35 mouse cellular contexts compared by ENCODE assay signal in genomic region chr2:39048515-39048914, GRCm38 (mm10).
"Had no signal": no experiment of that assay in that cellular context is flagged by ENCODE, and none has a peak within 500 bp of the region (broad histone marks: within the 10 kb centered on the region; RNA-seq: fewer than 3 reads in every experiment).

No protein-coding gene starts in this region.

- H3K27ac ChIP-seq: heart, embryonic 10.5 days; heart, embryonic 13.5 days; heart, embryonic 15.5 days; hindbrain, embryonic 10.5 days; hindbrain, embryonic 12.5 days; hindbrain, embryonic 13.5 days; hindbrain, embryonic 14.5 days; hindbrain, embryonic 15.5 days; hindbrain, postnatal 0 days; intestine, embryonic 15.5 days; kidney, embryonic 15.5 days; kidney, postnatal 0 days; layer of hippocampus, adult 2 months had no signal

- H3K4me2 ChIP-seq: heart, embryonic 11.5 days; heart, embryonic 12.5 days; heart, embryonic 13.5 days; heart, embryonic 15.5 days; hindbrain, embryonic 12.5 days; hindbrain, embryonic 13.5 days; hindbrain, embryonic 14.5 days; hindbrain, embryonic 15.5 days; intestine, embryonic 15.5 days; kidney, embryonic 15.5 days had no signal

- H3K4me3 ChIP-seq: heart, embryonic 10.5 days; heart, embryonic 12.5 days; heart, embryonic 13.5 days; heart, embryonic 15.5 days; hindbrain, embryonic 10.5 days; hindbrain, embryonic 12.5 days; hindbrain, embryonic 13.5 days; hindbrain, embryonic 15.5 days; intestine, embryonic 15.5 days; kidney, embryonic 15.5 days; layer of hippocampus, adult 2 months had no signal

- H3K4me1 ChIP-seq: heart, embryonic 10.5 days; heart, embryonic 12.5 days; heart, embryonic 13.5 days; heart, embryonic 15.5 days; hindbrain, embryonic 10.5 days; hindbrain, embryonic 12.5 days; hindbrain, embryonic 13.5 days; hindbrain, embryonic 15.5 days; intestine, embryonic 15.5 days; kidney, embryonic 15.5 days had no signal

- H3K9me3 ChIP-seq: heart, embryonic 10.5 days; heart, embryonic 12.5 days; heart, embryonic 13.5 days; heart, embryonic 15.5 days; hindbrain, embryonic 10.5 days; hindbrain, embryonic 12.5 days; hindbrain, embryonic 13.5 days; hindbrain, embryonic 15.5 days; intestine, embryonic 15.5 days; kidney, embryonic 15.5 days had no signal

- H3K9ac ChIP-seq: heart, embryonic 12.5 days; heart, embryonic 13.5 days; heart, embryonic 15.5 days; hindbrain, embryonic 12.5 days; hindbrain, embryonic 13.5 days; hindbrain, embryonic 14.5 days; hindbrain, embryonic 15.5 days; intestine, embryonic 15.5 days; kidney, embryonic 15.5 days had no signal

- DNase-seq: heart, postnatal 10 days; heart, postnatal 14 days; heart, postnatal 36 days; heart, postnatal 4 days; kidney, adult 11 months; kidney, adult 18-20 months; kidney, adult 2 months; kidney, adult 8-10 months; kidney, adult 9 months; kidney, postnatal 10 days; kidney, postnatal 14 days; kidney, postnatal 25 days; kidney, postnatal 36 days; kidney, postnatal 4 days; layer of hippocampus, adult 9-11 months; layer of hippocampus, postnatal 36 days had no signal

- ATAC-seq: hindbrain, embryonic 16.5 days; hindbrain, postnatal 0 days; inflammation-experienced regulatory T-cells, adult 6 months; intestine, embryonic 15.5 days; intestine, embryonic 16.5 days; intestine, postnatal 0 days had no signal

- H3K27me3 ChIP-seq: heart, embryonic 12.5 days; heart, embryonic 13.5 days; heart, embryonic 15.5 days; hindbrain, embryonic 12.5 days; hindbrain, embryonic 13.5 days; hindbrain, embryonic 15.5 days; intestine, embryonic 15.5 days; kidney, embryonic 15.5 days had no signal
